Mouse (Mus musculus): ENCODE results near the gene Lemd2.

Lemd2 gene

GRCm38 (mm10) chr17:27183667-27184292 lies 20.5 kb downstream of the Lemd2 start:
- no peak for DNase-seq

- no peak for DNase-seq
Measured at GRCm38 (mm10) chr17:27182401-27182800, 21.9 kb downstream of the Lemd2 start.

- no peak for DNase-seq
Measured at GRCm38 (mm10) chr17:27181666-27182065, 22.6 kb downstream of the Lemd2 start.

- DNase-seq = no peak
Measured at GRCm38 (mm10) chr17:27179681-27180280, 24.5 kb downstream of the Lemd2 start.

- no peak for DNase-seq
Measured at GRCm38 (mm10) chr17:27178427-27179177, 25.7 kb downstream of the Lemd2 start.

- peak; percentile 29 for DNase-seq
Measured at GRCm38 (mm10) chr17:27178019-27178418, 26.2 kb downstream of the Lemd2 start.

GRCm38 (mm10) chr17:27176754-27177153 lies 27.5 kb downstream of the Lemd2 start:
- DNase-seq = no peak

GRCm38 (mm10) chr17:27176287-27176686 lies 28.0 kb downstream of the Lemd2 start:
- DNase-seq = no peak

- DNase-seq = no peak
Measured at GRCm38 (mm10) chr17:27175196-27175874, 28.9 kb downstream of the Lemd2 start.

- no peak for DNase-seq
Measured at GRCm38 (mm10) chr17:27173715-27174114, 30.6 kb downstream of the Lemd2 start.

GRCm38 (mm10) chr17:27172459-27172858 lies 31.8 kb downstream of the Lemd2 start:
- no peak for DNase-seq

GRCm38 (mm10) chr17:27171121-27171520 lies 33.1 kb downstream of the Lemd2 start:
- no peak for DNase-seq

GRCm38 (mm10) chr17:27169952-27170695 lies 34.1 kb downstream of the Lemd2 start:
- DNase-seq = no peak

GRCm38 (mm10) chr17:27168569-27168968 lies 35.7 kb downstream of the Lemd2 start:
- DNase-seq = no peak

GRCm38 (mm10) chr17:27167545-27167944 lies 36.7 kb downstream of the Lemd2 start, which contains the start of gene Ip6k3:
Ip6k3 (minus strand) TSS chr17:27167795.
- no peak for DNase-seq

- no peak for DNase-seq
Measured at GRCm38 (mm10) chr17:27166901-27167300, 37.4 kb downstream of the Lemd2 start.

GRCm38 (mm10) chr17:27165054-27165773 lies 39.1 kb downstream of the Lemd2 start:
- DNase-seq = no peak

GRCm38 (mm10) chr17:27160905-27161304 lies 43.4 kb downstream of the Lemd2 start:
- DNase-seq = no peak

GRCm38 (mm10) chr17:27159169-27159568 lies 45.1 kb downstream of the Lemd2 start:
- DNase-seq = no peak

- no peak for DNase-seq
Measured at GRCm38 (mm10) chr17:27158439-27158838, 45.8 kb downstream of the Lemd2 start.

- DNase-seq = no peak
Measured at GRCm38 (mm10) chr17:27155752-27156151, 48.5 kb downstream of the Lemd2 start.

GRCm38 (mm10) chr17:27154881-27155280 lies 49.4 kb downstream of the Lemd2 start:
- DNase-seq = no peak
